Mouse (Mus musculus): Measurements from ENCODE around the gene Tnni3. TPM values are rescaled to one million over a fixed set of nuclear protein-coding genes. Genes with fewer than 3 reads are reported as not detected.

Gene Tnni3
- total and polyA plus RNA-seq, 3 experiments = 328 to 353 TPM; not detected in 1

GRCm38 (mm10) chr7:4518487-4518886 is 5.5 kb downstream of the Tnni3 start:
- peak; percentile 46 for DNase-seq (ENCODE audit: low read depth, low spot score)
- TF ChIP-seq ELF1 (IDR thresholded peaks at IDR 0.05; ENCODE audit: low read depth, low read length) (0 out of 2 replicates have a peak, but pooled peaks have one; percentile 33), MEF2A (IDR thresholded peaks at IDR 0.05; ENCODE audit: extremely low read depth, insufficient replicate concordance, low read depth, low read length, poor library complexity, severe bottlenecking) (no peak), MYB (IDR thresholded peaks at IDR 0.05; ENCODE audit: low read depth, low read length) (no peak)
- Histone ChIP-seq H3K4me1 (ENCODE audit: control insufficient read depth in 1 of 2, insufficient read depth in 2 of 2, low read length in 2 of 2) (peaks cover 2 to 19% of the 10 kb centered on the region in 2 experiments; a peak in 3 of 4 replicates), H3K27me3 (ENCODE audit: control insufficient read depth in 1 of 2, insufficient read depth in 2 of 2, low read length in 2 of 2) (no peaks in the 10 kb centered on the region), H3K79me2 (ENCODE audit: control insufficient read depth, insufficient read depth, low read length, poor library complexity) (peaks cover 12% of the 10 kb centered on the region), H3K27ac (ENCODE audit: control insufficient read depth, low read depth, low read length) (no peak overlapping the region), H3K4me3 (ENCODE audit: control insufficient read depth in 1 of 2, insufficient read depth in 1 of 2, low read depth in 2 of 2, low read length in 2 of 2) (no peak overlapping the region), H3K9me3 (replicated peaks; ENCODE audit: insufficient read depth, low read length) (no peaks in the 10 kb centered on the region), H3K9ac (ENCODE audit: control insufficient read depth, low read depth, low read length, poor library complexity, severe bottlenecking) (no peak overlapping the region), H3K36me3 (ENCODE audit: control insufficient read depth in 1 of 2, insufficient read depth in 2 of 2, low read length in 2 of 2) (peaks cover 0 to 9% of the 10 kb centered on the region in 2 experiments; a peak in 1 of 4 replicates)

GRCm38 (mm10) chr7:4516332-4517050 is 7.5 kb downstream of the Tnni3 start, which contains the start of gene Tnnt1:
Tnnt1 (minus strand) TSS chr7:4516382.
- no peak for TF ChIP-seq MYC (IDR thresholded peaks at IDR 0.05; ENCODE audit: low read depth, low read length)
- TF ChIP-seq ZKSCAN1 (IDR thresholded peaks at IDR 0.05; ENCODE audit: low read depth, low read length) = peak; percentile 18; the same call in 1 of the 2 replicates
- TF ChIP-seq POLR2AphosphoS2 (IDR thresholded peaks at IDR 0.05; ENCODE audit: low read length) = 0 out of 2 replicates have a peak, but pooled peaks have one; percentile 52
- no peak within 1 kb of the TSS for H3K9ac ChIP-seq (ENCODE audit: control insufficient read depth, low read depth, low read length, poor library complexity, severe bottlenecking)
- peaks cover 5% of the 10 kb centered on the region; the same call in 1 of the 2 replicates for H3K79me2 ChIP-seq (ENCODE audit: control insufficient read depth, insufficient read depth, low read length, poor library complexity)
- no peak within 1 kb of the TSS for H3K27ac ChIP-seq (ENCODE audit: control insufficient read depth, low read depth, low read length)
- no peaks in the 10 kb centered on the region for H3K9me3 ChIP-seq (replicated peaks; ENCODE audit: insufficient read depth, low read length)
- no peaks in the 10 kb centered on the region for H3K27me3 ChIP-seq (ENCODE audit: control insufficient read depth in 1 of 2, insufficient read depth in 2 of 2, low read length in 2 of 2)
- no peak for DNase-seq (ENCODE audit: low read depth, low spot score)
- peaks cover 5 to 18% of the 10 kb centered on the region in 2 experiments; a peak in 3 of 4 replicates for H3K4me1 ChIP-seq (ENCODE audit: control insufficient read depth in 1 of 2, insufficient read depth in 2 of 2, low read length in 2 of 2)
- H3K4me3 ChIP-seq (ENCODE audit: control insufficient read depth in 1 of 2, insufficient read depth in 1 of 2, low read depth in 2 of 2, low read length in 2 of 2) = no peak within 1 kb of the TSS
- peaks cover 0 to 16% of the 10 kb centered on the region in 2 experiments; a peak in 2 of 4 replicates for H3K36me3 ChIP-seq (ENCODE audit: control insufficient read depth in 1 of 2, insufficient read depth in 2 of 2, low read length in 2 of 2)

- no peak overlapping the region for H3K9ac ChIP-seq (ENCODE audit: control insufficient read depth, low read depth, low read length, poor library complexity, severe bottlenecking)
- no peak for TF ChIP-seq CTCF (IDR thresholded peaks at IDR 0.05 in 2 of 3, conservative IDR thresholded peaks at IDR 0.05 in 1 of 3; ENCODE audit: control insufficient read depth in 1 of 3, insufficient read depth in 1 of 3, low read depth in 2 of 3, low read length in 3 of 3, poor library complexity in 1 of 3, severe bottlenecking in 1 of 3)
- no peak for TF ChIP-seq ZNF384 (IDR thresholded peaks at IDR 0.05; ENCODE audit: low read depth, low read length)
- TF ChIP-seq ELF1 (IDR thresholded peaks at IDR 0.05; ENCODE audit: low read depth, low read length) = no peak
- TF ChIP-seq MEF2A (IDR thresholded peaks at IDR 0.05; ENCODE audit: extremely low read depth, insufficient replicate concordance, low read depth, low read length, poor library complexity, severe bottlenecking) = no peak
- TF ChIP-seq RAD21 (IDR thresholded peaks at IDR 0.05; ENCODE audit: low read depth, low read length) = no peak
- TF ChIP-seq NELFE (IDR thresholded peaks at IDR 0.05; ENCODE audit: low read depth, low read length) = no peak
- no peak for TF ChIP-seq USF2 (IDR thresholded peaks at IDR 0.05; ENCODE audit: borderline replicate concordance in 1 of 2, insufficient read depth in 1 of 2, low read depth in 1 of 2, low read length in 2 of 2)
- no peak for TF ChIP-seq JUND (IDR thresholded peaks at IDR 0.05; ENCODE audit: low read depth, low read length)
- TF ChIP-seq MAFK (IDR thresholded peaks at IDR 0.05; ENCODE audit: borderline replicate concordance, low read depth, low read length) = no peak
- H3K36me3 ChIP-seq (ENCODE audit: control insufficient read depth in 1 of 2, insufficient read depth in 2 of 2, low read length in 2 of 2) = peaks cover 0 to 18% of the 10 kb centered on the region in 2 experiments; a peak in 2 of 4 replicates
- no peaks in the 10 kb centered on the region for H3K9me3 ChIP-seq (replicated peaks; ENCODE audit: insufficient read depth, low read length)
- no peak overlapping the region for H3K4me3 ChIP-seq (ENCODE audit: control insufficient read depth in 1 of 2, insufficient read depth in 1 of 2, low read depth in 2 of 2, low read length in 2 of 2)
- no peak for DNase-seq (ENCODE audit: low read depth, low spot score)
- peaks cover 4% of the 10 kb centered on the region; the same call in 1 of the 2 replicates for H3K79me2 ChIP-seq (ENCODE audit: control insufficient read depth, insufficient read depth, low read length, poor library complexity)
- H3K27ac ChIP-seq (ENCODE audit: control insufficient read depth, low read depth, low read length) = no peak overlapping the region
- H3K27me3 ChIP-seq (ENCODE audit: control insufficient read depth in 1 of 2, insufficient read depth in 2 of 2, low read length in 2 of 2) = no peaks in the 10 kb centered on the region
- H3K4me1 ChIP-seq (ENCODE audit: control insufficient read depth in 1 of 2, insufficient read depth in 2 of 2, low read length in 2 of 2) = peaks cover 5 to 22% of the 10 kb centered on the region in 2 experiments; a peak in 3 of 4 replicates
Measured at GRCm38 (mm10) chr7:4515853-4516252, 8.2 kb downstream of the Tnni3 start.

Measured in MEL (cell line).